Mouse (Mus musculus) heart, adult 2 months (tissue): Measurements from ENCODE around the gene Hacl1. TPM values are rescaled to one million over a fixed set of nuclear protein-coding genes. Genes with fewer than 3 reads are reported as not detected.

Experiments used
- DNase-seq, 2 experiments: peaks; one replicate each; pipeline ENCODE4 v3.0.0; 2021
- H3K27ac ChIP-seq: fragments of 200-600 bp; 2 replicates; pipeline ENCODE4 v1.8.1; 2022
- H3K27me3 ChIP-seq: fragments of 200-500 bp; 2 replicates; pipeline ENCODE4 v1.6.1; 2012; ENCODE audit warnings: mild to moderate bottlenecking, low read length, inconsistent platforms, mixed read lengths; ENCODE audit not compliant: control insufficient read depth, insufficient read depth
- H3K36me3 ChIP-seq: fragments of 200-500 bp; 2 replicates; pipeline ENCODE4 v1.6.1; 2012; ENCODE audit warnings: low read length, inconsistent platforms; ENCODE audit not compliant: control insufficient read depth, insufficient read depth
- H3K4me1 ChIP-seq: fragments of 200-500 bp; 2 replicates; pipeline ENCODE4 v1.6.1; 2011; ENCODE audit warnings: low read length; ENCODE audit not compliant: control insufficient read depth, insufficient read depth
- H3K4me3 ChIP-seq: fragments of 200-600 bp; 2 replicates; pipeline ENCODE4 v1.8.1; 2022
- H3K79me2 ChIP-seq: fragments of 200-500 bp; replicated peaks from 2 replicates; pipeline ENCODE4 v1.6.1; 2012; ENCODE audit warnings: mild to moderate bottlenecking, inconsistent platforms, low read length, moderate library complexity, mixed read lengths; ENCODE audit not compliant: control insufficient read depth, insufficient read depth
- H3K9ac ChIP-seq: fragments of 200-500 bp; 2 replicates; pipeline ENCODE4 v1.6.1; 2012; ENCODE audit warnings: low read depth, mild to moderate bottlenecking, control low read depth, inconsistent platforms, low read length, mixed read lengths
- CTCF ChIP-seq: fragments of 200-600 bp; IDR thresholded peaks from 2 replicates; pipeline ENCODE4 v1.8.1; 2022; ENCODE audit warnings: antibody characterized with exemption, mild to moderate bottlenecking, moderate library complexity
- EP300 ChIP-seq: fragments of 200-500 bp; IDR thresholded peaks from 2 replicates; pipeline ENCODE4 v1.6.1; 2011; ENCODE audit warnings: low read depth, low read length, control low read depth; ENCODE audit not compliant: insufficient read depth
- POLR2A ChIP-seq: fragments of 200-500 bp; IDR thresholded peaks from 2 replicates; pipeline ENCODE4 v1.6.1; 2011; ENCODE audit warnings: mild to moderate bottlenecking, low read depth, low read length, control low read depth; ENCODE audit not compliant: insufficient read depth
- WGBS: fragments of 180-500 bp; shearing (Covaris S2); methylation state at CpG from one replicate; pipeline ENCODE4 v1.1.7; 2018; 5-methylcytosine and 5-hydroxymethylcytosine counted together
- intact Hi-C: fragments of 180-260 bp; cut with DNase I; formaldehyde crosslinking; loops from one replicate; pipeline ENCODE4 v1.15.1; 2025
- polyA plus RNA-seq: library from polyadenylated mRNA; depleted of rRNA; stranded (reverse); fragments of >200 nt; gene quantifications from 2 replicates; pipeline ENCODE4 v1.2.3, GENCODE M21; 2012
- total RNA-seq, 2 experiments: library from RNA; stranded (reverse); gene quantifications; 2 replicates each; pipeline ENCODE4 v1.2.3; 2021

The Hacl1 gene
- total and polyA plus RNA-seq, 3 experiments, result 8.2 to 11.2 (median 10.1) TPM

DNA sequence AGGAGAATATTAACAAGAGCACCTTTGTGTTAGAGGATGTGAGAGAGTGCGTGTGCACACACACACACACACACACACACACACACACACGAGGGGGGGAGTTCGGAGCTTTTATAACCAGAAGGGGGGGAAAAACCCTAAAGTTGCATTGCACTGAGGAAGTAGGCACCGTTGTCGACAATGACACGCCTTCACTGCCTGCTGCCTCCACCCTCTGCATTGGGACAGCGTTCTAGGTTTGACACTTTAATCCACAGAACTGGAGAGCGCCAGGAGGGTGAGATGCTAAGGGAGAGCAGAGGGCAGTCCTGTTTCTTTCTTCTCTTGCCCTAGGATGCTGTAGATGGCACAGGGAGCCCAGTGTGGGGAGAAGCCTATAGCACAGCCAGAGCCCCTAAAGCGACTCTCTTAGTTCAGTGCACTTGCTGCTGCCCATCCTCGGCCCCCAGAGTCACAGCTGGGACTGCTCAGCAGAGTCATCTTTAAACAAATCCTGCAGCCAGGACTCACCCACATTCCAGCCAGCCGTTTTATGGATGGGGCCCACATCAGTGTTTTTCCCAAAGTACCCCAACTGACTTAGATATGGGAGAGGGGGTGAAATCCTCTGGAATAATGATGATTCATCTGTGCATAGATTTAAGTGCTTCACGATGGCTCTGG, 23.9 kb upstream of the Hacl1 start:
- Histone ChIP-seq H3K27me3 (no peaks in the 10 kb centered on the region), H3K36me3 (peaks cover 2% of the 10 kb centered on the region; the same call in 1 of the 2 replicates), H3K27ac (peak overlapping the region; percentile 34), H3K9ac (no peak overlapping the region), H3K4me3 (no peak overlapping the region), H3K4me1 (peaks cover 39% of the 10 kb centered on the region), H3K79me2 (no peaks in the 10 kb centered on the region)
- WGBS, result 65% methylated on average over 12 of the region's 12 CpGs
- DNase-seq, result peak; percentile 24 to 27
- TF ChIP-seq CTCF (no peak), EP300 (no peak), POLR2A (no peak)
- intact Hi-C loops, result loop anchor here (5.0 to 10.0 kb wide), 2 partner anchors 240 to 282 kb away; no protein-coding TSS in a partner anchor

GRCm38 (mm10) chr14:31664100-31664902, 23.2 kb upstream of the Hacl1 start:
- H3K27me3 ChIP-seq, result no peaks in the 10 kb centered on the region
- no peaks in the 10 kb centered on the region for H3K79me2 ChIP-seq
- DNase-seq, result no peak
- no peak overlapping the region for H3K4me3 ChIP-seq
- H3K4me1 ChIP-seq, result peaks cover 36% of the 10 kb centered on the region
- TF ChIP-seq CTCF (no peak), POLR2A (no peak), EP300 (no peak)
- intact Hi-C loops, result loop anchor here (5.0 to 10.0 kb wide), 2 partner anchors 240 to 283 kb away; no protein-coding TSS in a partner anchor
- H3K9ac ChIP-seq, result no peak overlapping the region
- H3K36me3 ChIP-seq, result peaks cover 2% of the 10 kb centered on the region; the same call in 1 of the 2 replicates
- WGBS, result 38% methylated on average over 18 of the region's 18 CpGs
- peak overlapping the region; percentile 96 for H3K27ac ChIP-seq

GRCm38 (mm10) chr14:31663376-31664099, 22.5 kb upstream of the Hacl1 start:
- Histone ChIP-seq H3K36me3 (peaks cover 2% of the 10 kb centered on the region; the same call in 1 of the 2 replicates), H3K4me1 (peaks cover 33% of the 10 kb centered on the region), H3K27me3 (no peaks in the 10 kb centered on the region), H3K4me3 (no peak overlapping the region), H3K27ac (peak overlapping the region; percentile 96), H3K9ac (no peak overlapping the region), H3K79me2 (no peaks in the 10 kb centered on the region)
- intact Hi-C loops, result loop anchor here (5.0 to 10.0 kb wide), 2 partner anchors 241 to 284 kb away; no protein-coding TSS in a partner anchor
- TF ChIP-seq EP300 (no peak), CTCF (no peak), POLR2A (no peak)
- 69% methylated on average over 13 of the region's 13 CpGs for WGBS
- peak in 1 of 2 experiments; percentile 38 for DNase-seq

GRCm38 (mm10) chr14:31662555-31663211, 21.6 kb upstream of the Hacl1 start:
- peak; percentile 84 to 90 for DNase-seq
- peaks cover 30% of the 10 kb centered on the region for H3K4me1 ChIP-seq
- H3K27me3 ChIP-seq, result no peaks in the 10 kb centered on the region
- TF ChIP-seq CTCF (0 out of 2 replicates have a peak, but pooled peaks have one; percentile 12), EP300 (peak; percentile 95), POLR2A (peak; percentile 75)
- peak overlapping the region; percentile 96 for H3K27ac ChIP-seq
- H3K36me3 ChIP-seq, result peaks cover 2% of the 10 kb centered on the region; the same call in 1 of the 2 replicates
- H3K79me2 ChIP-seq, result no peaks in the 10 kb centered on the region
- intact Hi-C loops, result loop anchor here (5.0 to 10.0 kb wide), 2 partner anchors 242 to 285 kb away; no protein-coding TSS in a partner anchor
- H3K9ac ChIP-seq, result 0 out of 2 replicates have a peak overlapping the region, but pooled peaks have one; percentile 47
- peak overlapping the region; percentile 51 for H3K4me3 ChIP-seq
- WGBS, result 9% methylated on average over 9 of the region's 9 CpGs
